Mouse (Mus musculus): ENCODE results near the gene Slc30a4. TPM values are rescaled to one million over a fixed set of nuclear protein-coding genes. Genes with fewer than 3 reads are reported as not detected.

Slc30a4 gene
- polyA plus RNA-seq, 1 experiment, result 5.5 TPM

- TF ChIP-seq POLR2A (IDR thresholded peaks at IDR 0.05; ENCODE audit: borderline replicate concordance, extremely low read depth, low read depth, low read length) (no peak), CTCF (IDR thresholded peaks at IDR 0.05; ENCODE audit: insufficient read depth, low read length) (no peak)
- DNase-seq, result no peak
- WGBS, result 61% methylated on average over 5 of the region's 5 CpGs
- Histone ChIP-seq H3K4me1 (ENCODE audit: control insufficient read depth, insufficient read depth, low read length) (no peaks in the 10 kb centered on the region), H3K4me3 (replicated peaks; ENCODE audit: extremely low read depth, low read depth, low read length) (no peak overlapping the region)
Observed at GRCm38 (mm10) chr2:122715148-122715692, 12.8 kb upstream of the Slc30a4 start.

- WGBS, result 83% methylated on average over 2 of the region's 2 CpGs
- no peak for DNase-seq
- H3K4me1 ChIP-seq (ENCODE audit: control insufficient read depth, insufficient read depth, low read length), result no peaks in the 10 kb centered on the region
- H3K4me3 ChIP-seq (replicated peaks; ENCODE audit: extremely low read depth, low read depth, low read length), result no peak overlapping the region
- TF ChIP-seq POLR2A (IDR thresholded peaks at IDR 0.05; ENCODE audit: borderline replicate concordance, extremely low read depth, low read depth, low read length), result no peak
Observed at GRCm38 (mm10) chr2:122712848-122713247, 10.4 kb upstream of the Slc30a4 start.

- WGBS, result 61% methylated on average over 3 of the region's 3 CpGs
- no peak for DNase-seq
- TF ChIP-seq CTCF (IDR thresholded peaks at IDR 0.05; ENCODE audit: insufficient read depth, low read length), result no peak
- TF ChIP-seq POLR2A (IDR thresholded peaks at IDR 0.05; ENCODE audit: borderline replicate concordance, extremely low read depth, low read depth, low read length), result no peak
- Histone ChIP-seq H3K4me1 (ENCODE audit: control insufficient read depth, insufficient read depth, low read length) (no peaks in the 10 kb centered on the region), H3K4me3 (replicated peaks; ENCODE audit: extremely low read depth, low read depth, low read length) (no peak overlapping the region)
Observed at GRCm38 (mm10) chr2:122711911-122712310, 9.4 kb upstream of the Slc30a4 start.

- H3K4me3 ChIP-seq (replicated peaks; ENCODE audit: extremely low read depth, low read depth, low read length), result no peak overlapping the region
- DNase-seq, result no peak
- TF ChIP-seq CTCF (IDR thresholded peaks at IDR 0.05; ENCODE audit: insufficient read depth, low read length), result no peak
- TF ChIP-seq POLR2A (IDR thresholded peaks at IDR 0.05; ENCODE audit: borderline replicate concordance, extremely low read depth, low read depth, low read length), result no peak
- no peaks in the 10 kb centered on the region for H3K4me1 ChIP-seq (ENCODE audit: control insufficient read depth, insufficient read depth, low read length)
- WGBS, result 75% methylated on average over 1 of the region's 1 CpGs
Observed at GRCm38 (mm10) chr2:122709156-122709555, 6.7 kb upstream of the Slc30a4 start.

- Histone ChIP-seq H3K4me1 (ENCODE audit: control insufficient read depth, insufficient read depth, low read length) (no peaks in the 10 kb centered on the region), H3K4me3 (replicated peaks; ENCODE audit: extremely low read depth, low read depth, low read length) (no peak overlapping the region)
- TF ChIP-seq POLR2A (IDR thresholded peaks at IDR 0.05; ENCODE audit: borderline replicate concordance, extremely low read depth, low read depth, low read length), result no peak
- no peak for TF ChIP-seq CTCF (IDR thresholded peaks at IDR 0.05; ENCODE audit: insufficient read depth, low read length)
- WGBS, result 53% methylated on average over 3 of the region's 3 CpGs
- DNase-seq, result no peak
Observed at GRCm38 (mm10) chr2:122708080-122708479, 5.6 kb upstream of the Slc30a4 start.

- no peak for DNase-seq
- no peak for TF ChIP-seq POLR2A (IDR thresholded peaks at IDR 0.05; ENCODE audit: borderline replicate concordance, extremely low read depth, low read depth, low read length)
- no peak for TF ChIP-seq CTCF (IDR thresholded peaks at IDR 0.05; ENCODE audit: insufficient read depth, low read length)
- Histone ChIP-seq H3K4me1 (ENCODE audit: control insufficient read depth, insufficient read depth, low read length) (no peaks in the 10 kb centered on the region; the same call in none of the 2 replicates), H3K4me3 (replicated peaks; ENCODE audit: extremely low read depth, low read depth, low read length) (no peak overlapping the region)
- 60% methylated on average over 2 of the region's 2 CpGs for WGBS
Observed at GRCm38 (mm10) chr2:122704572-122704971, 2.1 kb upstream of the Slc30a4 start.

GRCm38 (mm10) chr2:122701871-122702180 is 637 bp downstream of the Slc30a4 start:
- no peaks in the 10 kb centered on the region; the same call in none of the 2 replicates for H3K4me1 ChIP-seq (ENCODE audit: control insufficient read depth, insufficient read depth, low read length)
- DNase-seq, result no peak
- H3K4me3 ChIP-seq (replicated peaks; ENCODE audit: extremely low read depth, low read depth, low read length), result peak overlapping the region; percentile 78
- TF ChIP-seq POLR2A (IDR thresholded peaks at IDR 0.05; ENCODE audit: borderline replicate concordance, extremely low read depth, low read depth, low read length), result no peak
- under 1% methylated on average over 15 of the region's 15 CpGs for WGBS

- Histone ChIP-seq H3K4me3 (replicated peaks; ENCODE audit: extremely low read depth, low read depth, low read length) (no peak overlapping the region), H3K4me1 (ENCODE audit: control insufficient read depth, insufficient read depth, low read length) (no peaks in the 10 kb centered on the region; the same call in none of the 2 replicates)
- no peak for TF ChIP-seq POLR2A (IDR thresholded peaks at IDR 0.05; ENCODE audit: borderline replicate concordance, extremely low read depth, low read depth, low read length)
- TF ChIP-seq CTCF (IDR thresholded peaks at IDR 0.05; ENCODE audit: insufficient read depth, low read length), result no peak
- no peak for DNase-seq
- WGBS, result 63% methylated on average over 8 of the region's 8 CpGs
Observed at GRCm38 (mm10) chr2:122701012-122701411, 1.5 kb downstream of the Slc30a4 start.

- 74% methylated on average over 2 of the region's 2 CpGs for WGBS
- no peaks in the 10 kb centered on the region; the same call in none of the 2 replicates for H3K4me1 ChIP-seq (ENCODE audit: control insufficient read depth, insufficient read depth, low read length)
- H3K4me3 ChIP-seq (replicated peaks; ENCODE audit: extremely low read depth, low read depth, low read length), result no peak overlapping the region
- TF ChIP-seq POLR2A (IDR thresholded peaks at IDR 0.05; ENCODE audit: borderline replicate concordance, extremely low read depth, low read depth, low read length), result no peak
- no peak for TF ChIP-seq CTCF (IDR thresholded peaks at IDR 0.05; ENCODE audit: insufficient read depth, low read length)
- no peak for DNase-seq
Observed at GRCm38 (mm10) chr2:122697526-122697925, 4.9 kb downstream of the Slc30a4 start.

GRCm38 (mm10) chr2:122686665-122687064 is 15.8 kb downstream of the Slc30a4 start:
- Histone ChIP-seq H3K4me3 (replicated peaks; ENCODE audit: extremely low read depth, low read depth, low read length) (no peak overlapping the region), H3K4me1 (ENCODE audit: control insufficient read depth, insufficient read depth, low read length) (no peaks in the 10 kb centered on the region)
- DNase-seq, result peak; percentile 19
- TF ChIP-seq POLR2A (IDR thresholded peaks at IDR 0.05; ENCODE audit: borderline replicate concordance, extremely low read depth, low read depth, low read length) (no peak), CTCF (IDR thresholded peaks at IDR 0.05; ENCODE audit: insufficient read depth, low read length) (no peak)
- 61% methylated on average over 6 of the region's 6 CpGs for WGBS

All from lung, adult 2 months (tissue).